Mouse (Mus musculus): ENCODE data around the gene Atp9a.

DNA sequence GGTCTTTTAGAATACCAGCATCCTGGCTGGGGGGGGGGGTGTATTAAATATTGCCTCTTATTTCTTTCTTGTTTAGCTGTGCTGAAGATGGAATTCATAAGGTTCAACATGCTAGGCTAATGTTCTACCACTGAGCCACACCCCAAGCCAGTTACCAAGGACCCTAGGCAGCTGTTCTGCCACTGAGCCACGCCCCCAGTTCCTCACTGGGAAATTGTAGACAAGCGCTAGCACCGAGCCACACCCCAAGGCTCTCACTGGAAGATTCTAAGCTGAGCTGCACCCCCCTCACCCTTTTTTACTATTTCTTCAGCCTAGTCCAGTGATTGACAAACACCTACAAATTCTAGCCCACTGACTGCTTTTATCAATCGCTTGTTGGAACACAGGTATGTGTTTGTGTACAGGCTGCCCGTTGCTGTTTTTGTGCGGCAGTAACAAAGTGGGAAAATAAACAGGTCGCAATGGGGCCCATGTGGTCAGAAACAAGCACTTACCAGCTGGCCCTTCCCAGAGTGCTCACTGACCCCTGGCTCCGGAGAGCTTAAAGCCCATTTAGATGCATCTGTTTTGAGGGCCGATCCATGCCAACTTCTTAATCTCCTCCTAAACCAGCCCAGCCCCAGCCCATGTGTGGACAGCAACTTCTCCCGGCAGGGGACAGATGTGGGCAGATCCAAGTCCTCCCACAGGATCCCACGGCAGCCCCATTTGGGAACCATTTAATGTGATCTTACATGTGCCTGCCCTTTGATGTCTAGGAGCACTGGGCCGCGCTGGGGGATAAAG, 128.9 kb downstream of the Atp9a start:
- TF ChIP-seq CTCF (IDR thresholded peaks at IDR 0.05; ENCODE audit: borderline replicate concordance, insufficient read depth, low read length) (no peak), POLR2A (IDR thresholded peaks at IDR 0.05; ENCODE audit: low read depth, low read length) (no peak)
